Mouse (Mus musculus) testis, postnatal 10 days (tissue): ENCODE measurements at regions not wholly inside any gene's neighbourhood (a gene's known extent, or its start where the extent isn't known, plus 50 kb on each side); places are given as distances from the start of the nearest gene placed in this dataset.

Experiments
- DNase-seq: peaks from one replicate; pipeline ENCODE4 v3.0.0; 2021; ENCODE audit warnings: low spot score

- no peak for DNase-seq
Measured at GRCm38 (mm10) chr1:151119566-151119965, 62.8 kb upstream of the Gm47985 start.

GRCm38 (mm10) chr1:151121686-151122085 is 60.7 kb upstream of the Gm47985 start:
- DNase-seq = no peak

GRCm38 (mm10) chr1:151123964-151124363 is 58.4 kb upstream of the Gm47985 start:
- no peak for DNase-seq

GRCm38 (mm10) chr1:151125028-151125659 is 57.2 kb upstream of the Gm47985 start:
- no peak for DNase-seq

- DNase-seq = no peak
Measured at GRCm38 (mm10) chr1:151125764-151126485, 56.4 kb upstream of the Gm47985 start.

GRCm38 (mm10) chr1:151126756-151127155 is 55.6 kb upstream of the Gm47985 start:
- DNase-seq = no peak

GRCm38 (mm10) chr1:151128005-151128404 is 54.3 kb upstream of the Gm47985 start:
- no peak for DNase-seq

GRCm38 (mm10) chr1:151128955-151129354 is 53.4 kb upstream of the Gm47985 start:
- DNase-seq = no peak

GRCm38 (mm10) chr1:151130036-151130435 is 52.3 kb upstream of the Gm47985 start:
- no peak for DNase-seq

GRCm38 (mm10) chr1:151130845-151131626 is 51.3 kb upstream of the Gm47985 start:
- DNase-seq = no peak

- no peak for DNase-seq
Measured at GRCm38 (mm10) chr1:151131627-151132284, 50.6 kb upstream of the Gm47985 start.
